Mouse (Mus musculus) NIH3T3 (cell line): ENCODE measurements around the gene Slc22a4.
"Not testable (repeated sequence)": the region's sequence is repeated elsewhere in the genome, so short reads cannot be mapped to it uniquely, and the experiment has no call there.

ENCODE experiments used
- DNase-seq: peaks from one replicate; pipeline ENCODE4 v3.0.0-alpha.2; 2012; ENCODE audit warnings: low read depth

Gene Slc22a4

GRCm38 (mm10) chr11:54057428-54057827 lies 29.5 kb upstream of the Slc22a4 start:
- DNase-seq, result peak; percentile 67

- peak; percentile 34 for DNase-seq
These were observed 28.2 kb upstream of the Slc22a4 start for GRCm38 (mm10) chr11:54056132-54056531.

GRCm38 (mm10) chr11:54054257-54054656 lies 26.4 kb upstream of the Slc22a4 start:
- DNase-seq, result peak; percentile 86

GRCm38 (mm10) chr11:54053090-54053489 lies 25.2 kb upstream of the Slc22a4 start:
- no peak for DNase-seq

- no peak for DNase-seq
These were observed 24.2 kb upstream of the Slc22a4 start for GRCm38 (mm10) chr11:54052128-54052527.

GRCm38 (mm10) chr11:54051161-54051560 lies 23.3 kb upstream of the Slc22a4 start:
- DNase-seq, result no peak

GRCm38 (mm10) chr11:54050205-54050604 lies 22.3 kb upstream of the Slc22a4 start:
- no peak for DNase-seq

GRCm38 (mm10) chr11:54040676-54041075 lies 12.8 kb upstream of the Slc22a4 start:
- DNase-seq, result no peak

- not testable (repeated sequence) for DNase-seq
These were observed 5.0 kb upstream of the Slc22a4 start for GRCm38 (mm10) chr11:54032872-54033271.

GRCm38 (mm10) chr11:54028997-54029396 lies 1.1 kb upstream of the Slc22a4 start:
- DNase-seq, result no peak

GRCm38 (mm10) chr11:54027131-54028043 lies 503 bp downstream of the Slc22a4 start:
- DNase-seq, result peak; percentile 33

- DNase-seq, result no peak
These were observed 1.3 kb downstream of the Slc22a4 start for GRCm38 (mm10) chr11:54026491-54027041.

GRCm38 (mm10) chr11:54021396-54022093 lies 6.3 kb downstream of the Slc22a4 start:
- no peak for DNase-seq

GRCm38 (mm10) chr11:54018893-54019732 lies 8.8 kb downstream of the Slc22a4 start:
- peak; percentile 48 for DNase-seq

- no peak for DNase-seq
These were observed 10.3 kb downstream of the Slc22a4 start for GRCm38 (mm10) chr11:54017596-54017995.

GRCm38 (mm10) chr11:54016051-54016450 lies 11.8 kb downstream of the Slc22a4 start:
- no peak for DNase-seq

GRCm38 (mm10) chr11:54012961-54013360 lies 14.9 kb downstream of the Slc22a4 start:
- no peak for DNase-seq

GRCm38 (mm10) chr11:54011255-54011654 lies 16.6 kb downstream of the Slc22a4 start:
- no peak for DNase-seq

GRCm38 (mm10) chr11:54008416-54008920 lies 19.4 kb downstream of the Slc22a4 start:
- peak; percentile 32 for DNase-seq

- no peak for DNase-seq
These were observed 20.2 kb downstream of the Slc22a4 start for GRCm38 (mm10) chr11:54007717-54008116.

GRCm38 (mm10) chr11:54006901-54007300 lies 21.0 kb downstream of the Slc22a4 start:
- no peak for DNase-seq

GRCm38 (mm10) chr11:54006362-54006761 lies 21.5 kb downstream of the Slc22a4 start:
- DNase-seq, result not testable (repeated sequence)
